Mouse (Mus musculus): ENCODE measurements around the gene Gnai3.

- TF ChIP-seq MAX (IDR thresholded peaks at IDR 0.05) = no peak
- TF ChIP-seq CTCF (IDR thresholded peaks at IDR 0.05; ENCODE audit: control insufficient read depth, insufficient read depth, insufficient read length) = no peak
Measured at GRCm38 (mm10) chr3:108087329-108087728, 58.6 kb downstream of the Gnai3 start.
